Mouse (Mus musculus) limb, embryonic 15.5 days (tissue): ENCODE measurements around the gene Ndel1. TPM values are rescaled to one million over a fixed set of nuclear protein-coding genes. Genes with fewer than 3 reads are reported as not detected.

Experiments
- ATAC-seq: fragments of 200-750 bp; cut with Nextera tagmentation; 2 replicates; pipeline ENCODE4 v1.8.0; 2017; ENCODE audit warnings: low read depth, moderate TSS enrichment; ENCODE audit not compliant: insufficient number of reproducible peaks, low FRiP score, low TSS enrichment
- H3K27ac ChIP-seq: fragments of 300-500 bp; sonication (generic); 2 replicates; pipeline ENCODE4 v1.5.1; 2015; ENCODE audit warnings: moderate library complexity, mild to moderate bottlenecking, inconsistent platforms
- H3K27me3 ChIP-seq: fragments of 300-500 bp; sonication (generic); 2 replicates; pipeline ENCODE4 v1.6.1; 2015; ENCODE audit warnings: inconsistent platforms
- H3K36me3 ChIP-seq: fragments of 300-500 bp; sonication (generic); 2 replicates; pipeline ENCODE4 v1.6.1; 2015; ENCODE audit warnings: inconsistent platforms
- H3K4me1 ChIP-seq: fragments of 300-500 bp; sonication (generic); 2 replicates; pipeline ENCODE4 v1.6.1; 2015; ENCODE audit warnings: inconsistent platforms
- H3K4me2 ChIP-seq: fragments of 300-500 bp; sonication (generic); 2 replicates; pipeline ENCODE4 v1.6.1; 2015; ENCODE audit warnings: mild to moderate bottlenecking, inconsistent platforms
- H3K4me3 ChIP-seq: fragments of 300-500 bp; sonication (generic); 2 replicates; pipeline ENCODE4 v1.5.1; 2015; ENCODE audit warnings: mild to moderate bottlenecking, inconsistent platforms
- H3K9ac ChIP-seq: fragments of 300-500 bp; sonication (generic); 2 replicates; pipeline ENCODE4 v1.6.1; 2015; ENCODE audit warnings: inconsistent platforms
- H3K9me3 ChIP-seq: fragments of 300-500 bp; sonication (generic); 2 replicates; pipeline ENCODE4 v1.6.1; 2016; ENCODE audit warnings: inconsistent platforms
- WGBS: fragments of 180-500 bp; shearing (Covaris S2); methylation state at CpG from one replicate; pipeline ENCODE4 v1.1.7; 2015; 5-methylcytosine and 5-hydroxymethylcytosine counted together
- polyA plus RNA-seq: library from polyadenylated mRNA; unstranded; fragments of >200 nt; fragmentation: Nextera tagmentation; extraction: Ambion mirVana; gene quantifications from 2 replicates; pipeline ENCODE4 v1.2.1, GENCODE M21; 2015

The Ndel1 gene
- polyA plus RNA-seq, 1 experiment from 2014 or later = 124 TPM

DNA sequence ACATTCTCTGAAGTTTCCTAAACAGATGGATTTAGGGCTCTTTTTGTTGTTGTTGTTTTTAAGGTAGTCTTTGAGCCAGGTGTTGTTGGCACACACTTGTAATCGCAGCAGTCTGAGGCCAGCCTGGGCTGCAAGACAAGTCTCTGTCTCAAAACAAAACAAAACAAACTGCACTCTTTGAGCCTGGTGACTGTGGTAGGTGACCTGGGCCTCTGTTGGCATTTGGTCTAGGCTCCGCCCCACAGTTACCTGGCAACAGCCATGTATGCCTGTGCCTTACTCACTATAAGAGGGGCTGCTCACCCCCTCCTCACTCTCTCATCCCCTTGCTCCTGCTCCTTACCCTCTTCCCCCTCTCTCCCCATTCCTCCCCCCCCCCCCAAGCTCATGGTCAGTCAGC, 9.4 kb downstream of the Ndel1 start:
- no peaks in the 10 kb centered on the region; the same call in 1 of the 2 replicates for H3K4me1 ChIP-seq
- no peak overlapping the region for H3K4me3 ChIP-seq
- H3K9ac ChIP-seq = no peak overlapping the region
- no peak overlapping the region for H3K27ac ChIP-seq
- ATAC-seq = no peak
- no peaks in the 10 kb centered on the region for H3K27me3 ChIP-seq
- H3K9me3 ChIP-seq = no peaks in the 10 kb centered on the region
- 79% methylated on average over 2 of the region's 2 CpGs for WGBS
- no peak overlapping the region for H3K4me2 ChIP-seq
- no peaks in the 10 kb centered on the region for H3K36me3 ChIP-seq

DNA sequence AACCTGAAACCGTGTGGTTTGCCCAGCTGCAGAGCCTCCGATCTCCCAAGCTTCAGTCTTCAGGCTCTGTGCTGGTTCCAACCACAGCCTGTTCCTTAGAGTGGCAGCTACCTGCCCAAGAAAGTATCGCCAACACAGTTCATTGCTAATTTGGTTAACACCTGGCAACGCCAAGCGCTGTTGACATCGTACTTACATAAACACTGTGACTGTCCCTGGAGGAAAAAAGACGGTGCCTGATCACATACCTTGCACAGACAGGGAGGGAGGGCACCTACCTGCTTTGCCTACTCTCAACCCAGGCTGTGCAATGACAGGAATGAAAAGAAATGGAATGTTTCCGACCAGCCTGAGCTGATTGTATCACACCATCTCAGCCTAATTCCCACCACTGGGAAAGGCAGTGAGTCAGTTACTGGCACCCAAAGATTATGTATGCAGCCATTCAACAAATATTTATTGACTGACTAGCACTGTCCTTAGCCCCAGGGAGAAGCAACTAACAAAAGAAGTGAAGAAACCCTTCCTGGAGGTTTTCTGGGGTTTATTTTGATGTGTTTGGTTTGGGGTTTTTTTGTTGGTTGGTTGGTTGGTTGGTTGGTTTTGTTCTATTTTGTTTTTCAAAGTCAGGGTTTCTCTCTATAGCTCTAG, 11.6 kb downstream of the Ndel1 start:
- 69% methylated on average over 8 of the region's 8 CpGs for WGBS
- no peak for ATAC-seq
- no peak overlapping the region for H3K9ac ChIP-seq
- no peaks in the 10 kb centered on the region for H3K27me3 ChIP-seq
- no peak overlapping the region for H3K27ac ChIP-seq
- H3K36me3 ChIP-seq = no peaks in the 10 kb centered on the region
- no peak overlapping the region for H3K4me2 ChIP-seq
- no peak overlapping the region for H3K4me3 ChIP-seq
- no peaks in the 10 kb centered on the region; the same call in 1 of the 2 replicates for H3K4me1 ChIP-seq
- no peaks in the 10 kb centered on the region for H3K9me3 ChIP-seq

DNA sequence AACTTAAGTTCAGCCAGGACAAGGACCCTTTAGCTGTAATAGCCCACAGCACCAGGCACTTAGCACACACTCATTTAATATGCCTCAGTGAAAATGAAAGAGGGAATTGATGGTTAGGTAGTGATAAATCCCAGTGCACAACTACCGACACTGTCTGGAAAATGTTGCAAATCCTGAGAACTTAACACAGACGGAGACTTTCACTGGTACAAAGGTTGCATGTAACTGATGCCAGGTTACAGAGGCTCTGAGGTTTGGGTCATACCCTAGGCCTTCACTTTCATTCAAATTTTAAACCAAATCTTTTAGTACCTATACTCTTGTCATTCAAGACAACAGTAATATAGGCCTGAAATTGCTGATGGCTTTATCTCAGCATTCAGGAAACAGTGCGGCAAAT, 14.3 kb downstream of the Ndel1 start:
- Histone ChIP-seq H3K9ac (no peak overlapping the region), H3K4me1 (peaks cover 5% of the 10 kb centered on the region; the same call in 1 of the 2 replicates), H3K4me2 (no peak overlapping the region), H3K4me3 (no peak overlapping the region), H3K27ac (no peak overlapping the region), H3K9me3 (no peaks in the 10 kb centered on the region), H3K27me3 (no peaks in the 10 kb centered on the region), H3K36me3 (no peaks in the 10 kb centered on the region)
- 79% methylated on average over 3 of the region's 3 CpGs for WGBS
- ATAC-seq = no peak

- Histone ChIP-seq H3K36me3 (no peaks in the 10 kb centered on the region), H3K9ac (no peak overlapping the region), H3K4me3 (no peak overlapping the region), H3K27ac (0 out of 2 replicates have a peak overlapping the region, but pooled peaks have one; percentile 84), H3K4me2 (no peak overlapping the region), H3K27me3 (no peaks in the 10 kb centered on the region), H3K4me1 (peaks cover 21% of the 10 kb centered on the region), H3K9me3 (no peaks in the 10 kb centered on the region)
- 88% methylated on average over 3 of the region's 3 CpGs for WGBS
- no peak for ATAC-seq
Measured at GRCm38 (mm10) chr11:68854621-68855020, 17.0 kb downstream of the Ndel1 start.

DNA sequence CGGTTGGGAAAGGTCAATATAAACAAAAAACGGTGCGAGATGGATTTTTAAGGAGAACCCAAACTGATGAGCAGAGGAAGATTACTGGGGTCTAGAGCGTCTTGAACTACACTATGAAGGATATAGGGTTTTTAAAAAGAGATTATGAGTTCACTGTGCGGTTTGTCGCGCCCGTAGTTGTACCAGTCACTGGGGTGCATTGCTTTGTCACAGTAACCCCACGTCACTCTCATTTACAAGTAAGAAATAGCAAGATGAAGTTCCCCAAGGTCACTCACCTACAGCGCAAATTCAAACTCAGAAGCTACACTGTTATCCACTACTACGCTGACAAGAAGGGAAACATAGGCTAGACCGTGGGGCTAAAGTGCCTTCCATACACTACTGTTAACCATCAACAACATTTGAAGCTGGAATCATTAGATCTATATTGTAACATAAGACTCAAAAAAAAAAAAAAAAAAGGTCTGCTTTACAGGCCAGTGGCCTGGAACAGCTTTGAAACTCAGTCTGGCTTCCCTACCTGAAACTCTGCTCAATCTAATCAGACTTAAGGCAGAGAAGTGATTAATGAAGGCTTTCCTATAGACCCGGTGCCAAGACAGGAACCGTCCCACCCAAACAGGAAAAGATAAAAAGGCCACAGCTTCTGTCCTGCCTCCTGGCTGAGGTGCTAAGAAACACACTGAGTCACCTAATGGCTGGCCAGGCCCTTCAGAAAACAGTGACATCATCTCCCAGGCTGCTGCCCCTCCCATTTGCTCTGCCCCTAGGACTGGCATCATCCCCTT, 17.9 kb downstream of the Ndel1 start:
- Histone ChIP-seq H3K27ac (peak overlapping the region; percentile 84), H3K4me3 (peak overlapping the region; percentile 80), H3K4me2 (peak overlapping the region; percentile 59), H3K9me3 (no peaks in the 10 kb centered on the region), H3K4me1 (peaks cover 21% of the 10 kb centered on the region), H3K36me3 (no peaks in the 10 kb centered on the region), H3K27me3 (no peaks in the 10 kb centered on the region), H3K9ac (peak overlapping the region; percentile 43)
- WGBS = 36% methylated on average over 14 of the region's 14 CpGs
- no peak for ATAC-seq

DNA sequence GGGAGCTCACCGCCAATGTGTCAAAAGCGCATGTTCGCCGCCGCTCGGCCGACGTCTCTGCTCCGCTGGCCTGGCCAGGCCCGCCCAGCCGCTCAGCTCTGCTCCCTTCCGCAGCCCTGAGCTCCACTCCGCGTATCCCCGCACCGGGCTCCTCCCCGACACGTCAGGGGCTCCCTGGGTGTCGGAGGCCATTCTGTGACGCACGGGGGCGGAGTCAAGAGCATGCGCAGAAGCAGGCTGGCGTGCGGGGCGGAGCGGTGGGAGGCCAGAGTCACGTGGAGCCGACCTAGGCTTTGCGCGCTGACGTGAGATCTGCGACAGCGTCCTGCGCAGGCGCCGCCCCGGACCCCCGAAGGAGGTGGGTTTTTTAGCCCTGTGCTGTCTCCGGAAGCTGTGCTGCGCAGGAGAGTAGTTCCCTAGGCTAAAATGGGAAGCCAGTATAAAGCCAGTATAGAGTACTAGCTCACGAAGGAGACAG, 18.7 kb downstream of the Ndel1 start:
- Histone ChIP-seq H3K9ac (peak overlapping the region; percentile 76), H3K4me2 (peak overlapping the region; percentile 59), H3K27me3 (no peaks in the 10 kb centered on the region), H3K27ac (peak overlapping the region; percentile 99), H3K36me3 (no peaks in the 10 kb centered on the region), H3K4me1 (peaks cover 21% of the 10 kb centered on the region), H3K4me3 (peak overlapping the region; percentile 80), H3K9me3 (no peaks in the 10 kb centered on the region)
- under 1% methylated on average over 42 of the region's 42 CpGs for WGBS
- ATAC-seq = peak; percentile 99

DNA sequence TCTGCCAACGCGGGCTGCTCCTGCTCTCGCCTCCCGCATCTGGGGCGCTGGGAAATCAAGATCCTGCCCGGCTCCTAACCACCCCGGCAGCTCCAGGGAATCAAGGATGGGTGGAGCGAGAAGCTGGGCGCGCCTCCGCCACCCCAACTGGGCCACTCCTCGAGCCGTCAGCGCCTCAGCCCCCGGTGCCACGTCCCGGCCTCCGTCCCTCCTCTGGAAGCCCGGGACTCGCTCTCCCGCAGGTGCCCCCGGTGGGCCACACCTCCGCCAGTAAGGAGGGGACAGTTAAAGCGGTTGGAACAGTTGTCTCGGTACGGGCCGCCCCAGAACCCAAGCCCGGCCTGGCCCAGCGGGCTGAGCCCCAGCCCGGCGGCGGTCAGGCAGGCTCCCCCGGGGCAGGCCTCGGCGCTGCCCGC, 19.2 kb downstream of the Ndel1 start:
- H3K9me3 ChIP-seq = no peaks in the 10 kb centered on the region
- H3K4me2 ChIP-seq = peak overlapping the region; percentile 59
- H3K27ac ChIP-seq = peak overlapping the region; percentile 99
- peak overlapping the region; percentile 80 for H3K4me3 ChIP-seq
- no peaks in the 10 kb centered on the region for H3K36me3 ChIP-seq
- no peaks in the 10 kb centered on the region for H3K27me3 ChIP-seq
- H3K9ac ChIP-seq = peak overlapping the region; percentile 76
- H3K4me1 ChIP-seq = peaks cover 21% of the 10 kb centered on the region
- peak; percentile 50 for ATAC-seq
- WGBS = under 1% methylated on average over 36 of the region's 36 CpGs

GRCm38 (mm10) chr11:68851644-68852485, 19.8 kb downstream of the Ndel1 start:
- peaks cover 21% of the 10 kb centered on the region for H3K4me1 ChIP-seq
- WGBS = 3% methylated on average over 13 of the region's 13 CpGs

DNA sequence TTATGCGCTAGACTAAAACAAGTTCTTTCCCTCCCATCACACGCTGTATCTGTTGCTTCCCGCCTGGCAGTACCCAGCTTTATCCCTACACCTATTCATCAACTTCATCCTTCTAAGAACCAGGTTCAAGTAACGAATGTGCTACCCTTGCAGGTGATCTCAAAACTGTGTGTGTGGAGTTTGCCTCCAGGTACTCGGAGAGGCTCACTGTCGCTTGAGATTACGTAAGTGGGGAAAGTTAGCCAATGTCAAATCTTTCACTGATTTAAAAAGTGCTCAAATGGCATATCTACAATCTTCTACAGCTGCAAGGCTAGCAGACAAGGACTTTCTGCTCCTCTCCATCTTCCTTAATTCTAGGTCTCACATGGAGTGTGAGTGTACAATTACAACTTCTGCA, 20.8 kb downstream of the Ndel1 start:
- H3K9ac ChIP-seq = no peak overlapping the region
- WGBS = 81% methylated on average over 7 of the region's 7 CpGs

More at GRCm38 (mm10) chr11:68851644-68852485, 19.8 kb downstream of the Ndel1 start:
- H3K9me3 ChIP-seq = no peaks in the 10 kb centered on the region
- peak overlapping the region; percentile 99 for H3K27ac ChIP-seq
- ATAC-seq = no peak
- no peaks in the 10 kb centered on the region for H3K27me3 ChIP-seq
- peak overlapping the region; percentile 76 for H3K9ac ChIP-seq
- peak overlapping the region; percentile 59 for H3K4me2 ChIP-seq
- H3K4me3 ChIP-seq = peak overlapping the region; percentile 80
- H3K36me3 ChIP-seq = no peaks in the 10 kb centered on the region

DNA sequence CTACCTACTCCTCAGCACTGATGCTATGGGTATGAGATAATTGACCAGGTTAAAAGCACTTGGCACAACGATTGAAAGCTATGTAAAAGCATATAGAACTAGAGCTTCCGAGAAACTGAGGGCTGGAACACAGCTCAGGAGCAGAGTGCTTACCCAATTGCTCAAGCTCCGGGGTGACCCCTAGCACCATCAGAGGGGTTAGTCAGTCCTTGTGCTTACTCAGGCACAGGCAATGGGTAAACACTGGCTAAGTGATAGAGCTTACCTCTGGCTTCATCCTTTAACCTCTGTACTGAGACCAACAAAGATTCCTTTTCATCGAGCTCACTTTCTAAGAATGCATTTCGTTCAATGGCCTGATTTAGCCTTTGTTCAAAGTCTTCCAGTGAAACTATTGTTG, 32.1 kb downstream of the Ndel1 start:
- Histone ChIP-seq H3K9me3 (no peaks in the 10 kb centered on the region), H3K27me3 (no peaks in the 10 kb centered on the region), H3K36me3 (peaks cover 69% of the 10 kb centered on the region), H3K27ac (no peak overlapping the region), H3K4me3 (no peak overlapping the region), H3K9ac (no peak overlapping the region), H3K4me2 (no peak overlapping the region), H3K4me1 (no peaks in the 10 kb centered on the region)
- WGBS = 96% methylated on average over 5 of the region's 5 CpGs
- ATAC-seq = no peak

More for the DNA sequence above, 20.8 kb downstream of the Ndel1 start:
- Histone ChIP-seq H3K4me1 (peaks cover 21% of the 10 kb centered on the region), H3K36me3 (0 out of 2 replicates have a peak, but pooled peaks cover 3% of the 10 kb centered on the region), H3K27me3 (no peaks in the 10 kb centered on the region), H3K4me2 (peak overlapping the region; percentile 59; the same call in 1 of the 2 replicates), H3K27ac (no peak overlapping the region), H3K4me3 (peak overlapping the region; percentile 12; the same call in 1 of the 2 replicates), H3K9me3 (no peaks in the 10 kb centered on the region)
- ATAC-seq = no peak

GRCm38 (mm10) chr11:68835034-68835433, 36.6 kb downstream of the Ndel1 start:
- no peaks in the 10 kb centered on the region for H3K4me1 ChIP-seq
- H3K27ac ChIP-seq = no peak overlapping the region
- H3K36me3 ChIP-seq = peaks cover 79% of the 10 kb centered on the region
- H3K9me3 ChIP-seq = no peaks in the 10 kb centered on the region
- no peaks in the 10 kb centered on the region for H3K27me3 ChIP-seq
- H3K4me2 ChIP-seq = no peak overlapping the region
- ATAC-seq = no peak
- no peak overlapping the region for H3K9ac ChIP-seq
- WGBS = 97% methylated on average over 3 of the region's 3 CpGs
- H3K4me3 ChIP-seq = no peak overlapping the region
